Mouse (Mus musculus): Measurements from ENCODE around the gene Klf5. TPM values are rescaled to one million over a fixed set of nuclear protein-coding genes. Genes with fewer than 3 reads are reported as not detected.

Gene Klf5
- total RNA-seq, 1 experiment from 2014 or later, result 2.9 TPM

DNA sequence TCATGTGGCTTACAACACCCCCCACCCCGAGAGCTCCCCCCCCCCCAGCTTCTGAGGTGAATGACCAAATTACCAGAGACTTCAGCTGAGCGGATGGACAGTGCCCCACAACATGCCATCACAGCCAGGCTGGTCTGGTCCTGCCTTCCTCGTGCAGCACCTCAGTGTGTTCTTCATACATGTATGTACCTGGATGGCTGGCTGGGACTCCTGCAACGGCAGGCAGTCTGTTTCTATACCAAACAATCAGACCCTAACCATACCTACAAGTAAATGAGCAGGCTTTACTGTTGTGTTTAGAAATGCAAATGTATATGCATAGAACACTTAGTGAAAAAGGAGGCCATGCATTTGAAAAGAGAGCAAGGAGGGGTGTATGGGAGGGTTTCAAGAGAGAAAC, 54.5 kb downstream of the Klf5 start:
- no peak for ATAC-seq (replicated peaks in 1 of 2; ENCODE audit: insufficient read depth in 1 of 2, low FRiP score in 2 of 2, low TSS enrichment in 1 of 2, low read depth in 1 of 2, poor library complexity in 2 of 2, severe bottlenecking in 2 of 2)

DNA sequence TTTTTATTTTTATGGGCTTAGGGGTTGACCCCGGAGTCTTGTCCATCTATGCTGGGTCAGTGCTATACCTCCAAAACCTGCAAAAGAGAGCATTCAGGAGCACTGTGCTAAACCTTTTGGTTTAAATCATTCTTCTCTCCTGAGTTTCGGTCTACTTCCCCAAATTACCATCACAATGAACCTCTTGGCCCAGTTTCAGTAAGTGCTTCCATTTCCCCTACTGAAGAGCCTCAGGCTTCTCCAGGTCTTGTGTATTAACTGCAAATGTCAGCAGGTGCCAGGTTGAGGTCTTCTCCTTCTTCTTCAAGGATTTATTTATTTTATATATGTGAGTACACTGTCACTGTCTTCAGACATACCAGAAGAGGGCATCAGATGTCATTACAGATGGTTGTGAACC, 55.6 kb downstream of the Klf5 start:
- ATAC-seq (replicated peaks in 1 of 2; ENCODE audit: insufficient read depth in 1 of 2, low FRiP score in 2 of 2, low TSS enrichment in 1 of 2, low read depth in 1 of 2, poor library complexity in 2 of 2, severe bottlenecking in 2 of 2), result no peak

- ATAC-seq (replicated peaks in 1 of 2; ENCODE audit: insufficient read depth in 1 of 2, low FRiP score in 2 of 2, low TSS enrichment in 1 of 2, low read depth in 1 of 2, poor library complexity in 2 of 2, severe bottlenecking in 2 of 2), result no peak
These were observed 56.5 kb downstream of the Klf5 start for GRCm38 (mm10) chr14:99354761-99355609.

DNA sequence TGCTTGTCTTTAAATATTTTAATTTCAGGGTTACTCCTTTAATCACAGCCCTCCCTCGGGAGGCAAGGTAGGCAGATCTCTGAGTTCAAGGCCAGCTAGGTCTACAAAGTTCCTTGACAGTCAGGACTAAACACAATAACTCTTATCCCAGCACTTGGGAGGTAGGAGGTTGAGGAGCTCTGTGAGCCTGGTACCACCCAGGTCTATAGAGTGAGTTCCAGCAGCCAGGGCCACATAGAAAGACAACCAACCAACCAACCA, 57.0 kb downstream of the Klf5 start:
- no peak for ATAC-seq (replicated peaks in 1 of 2; ENCODE audit: insufficient read depth in 1 of 2, low FRiP score in 2 of 2, low TSS enrichment in 1 of 2, low read depth in 1 of 2, poor library complexity in 2 of 2, severe bottlenecking in 2 of 2)

GRCm38 (mm10) chr14:99362956-99363355, 64.5 kb downstream of the Klf5 start:
- no peak for ATAC-seq (replicated peaks in 1 of 2; ENCODE audit: insufficient read depth in 1 of 2, low FRiP score in 2 of 2, low TSS enrichment in 1 of 2, low read depth in 1 of 2, poor library complexity in 2 of 2, severe bottlenecking in 2 of 2)

DNA sequence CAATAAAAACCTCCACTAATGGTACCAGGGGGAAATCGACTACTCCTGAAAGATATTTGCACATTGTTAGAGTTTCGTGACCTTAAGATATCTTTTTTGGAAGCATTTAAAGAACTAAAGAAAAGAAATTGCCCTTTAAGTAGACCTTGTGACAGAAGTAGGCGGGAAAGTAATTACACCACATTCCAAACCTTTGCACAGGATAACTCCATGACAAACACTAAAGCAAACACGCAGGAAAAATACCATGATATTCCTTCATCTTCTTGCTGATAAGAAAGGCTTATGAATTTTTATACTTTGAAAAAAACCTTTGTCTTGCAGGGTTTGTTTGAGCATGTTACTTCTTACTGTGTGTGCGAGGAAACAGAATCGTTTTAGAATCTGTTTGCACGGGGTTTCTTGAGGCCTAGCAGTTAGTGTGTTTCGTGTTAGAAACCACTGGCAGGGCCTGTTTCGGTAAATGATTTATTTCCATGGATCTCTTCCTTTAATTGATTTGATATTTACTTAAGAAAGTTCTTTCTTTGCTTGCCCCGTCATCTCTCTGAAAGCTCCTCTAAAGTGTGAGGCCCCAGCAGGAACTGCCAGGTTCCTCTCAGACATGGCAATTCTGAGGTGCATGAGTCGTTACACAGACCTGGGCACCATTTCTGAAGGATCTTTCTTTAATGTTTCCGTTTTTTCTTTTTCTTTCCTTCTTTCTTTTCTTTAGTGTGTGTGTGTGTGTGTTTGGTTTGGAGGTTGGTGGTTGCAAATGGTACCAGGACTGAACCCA, 65.7 kb downstream of the Klf5 start:
- no peak for ATAC-seq (replicated peaks in 1 of 2; ENCODE audit: insufficient read depth in 1 of 2, low FRiP score in 2 of 2, low TSS enrichment in 1 of 2, low read depth in 1 of 2, poor library complexity in 2 of 2, severe bottlenecking in 2 of 2)

Other genes with a start within 250 kb of the Klf5 start
- 56.7 and 58.5 TPM in 2 replicates for gene Pibf1, start 199.3 kb upstream of the Klf5 start, total RNA-seq (2017)
- 52.9 and 86.9 TPM in 2 replicates for gene Dis3, start 198.9 kb upstream of the Klf5 start, total RNA-seq (2017)